Mouse (Mus musculus): ENCODE measurements around the gene Draxin.
A peak's percentile ranks its signal among the peaks of the same experiment; 100 is the strongest.

GRCm38 (mm10) chr4:148056801-148057200 lies 73.7 kb downstream of the Draxin start:
- no peak for TF ChIP-seq POLR2A (IDR thresholded peaks at IDR 0.05; ENCODE audit: insufficient read depth, low read depth, low read length)
- TF ChIP-seq CTCF (IDR thresholded peaks at IDR 0.05), result 0 out of 2 replicates have a peak, but pooled peaks have one; percentile 7
- peak; percentile 91 for TF ChIP-seq EP300 (IDR thresholded peaks at IDR 0.05; ENCODE audit: insufficient read depth, low read depth, low read length)
